Mouse (Mus musculus): ENCODE measurements around the gene Nudt15. TPM values are rescaled to one million over a fixed set of nuclear protein-coding genes. Genes with fewer than 3 reads are reported as not detected.

Nudt15 gene
- polyA plus RNA-seq, 1 experiment from 2014 or later = 11.1 TPM

- H3K4me2 ChIP-seq (ENCODE audit: low read depth, low read length, severe bottlenecking) = peak overlapping the region; percentile 65
- 4% methylated on average over 56 of the region's 61 CpGs for WGBS
- ATAC-seq (replicated peaks; ENCODE audit: low FRiP score) (peak; percentile 97), DNase-seq (ENCODE audit: low spot score) (peak; percentile 98)
- no peaks in the 10 kb centered on the region for H3K36me3 ChIP-seq (ENCODE audit: control insufficient read depth, insufficient read depth, low read length)
- 0 out of 2 replicates have a peak overlapping the region, but pooled peaks have one; percentile 14 for H3K27ac ChIP-seq (ENCODE audit: low read depth, low read length)
- H3K27me3 ChIP-seq (ENCODE audit: control insufficient read depth, insufficient read depth, low read length) = no peaks in the 10 kb centered on the region
- no peaks in the 10 kb centered on the region for H3K9me3 ChIP-seq (ENCODE audit: control insufficient read depth, low read length)
- H3K4me3 ChIP-seq (ENCODE audit: low read depth, low read length) = peak overlapping the region; percentile 90
- peak overlapping the region; percentile 94 for H3K9ac ChIP-seq (ENCODE audit: low read length)
- peaks cover 3% of the 10 kb centered on the region; the same call in 1 of the 2 replicates for H3K4me1 ChIP-seq (replicated peaks; ENCODE audit: control insufficient read depth, insufficient read depth, low read length)
These were observed 4.5 kb upstream of the Nudt15 start for GRCm38 (mm10) chr14:73552341-73553121.

GRCm38 (mm10) chr14:73551164-73551563 is 3.1 kb upstream of the Nudt15 start:
- no peaks in the 10 kb centered on the region for H3K36me3 ChIP-seq (ENCODE audit: control insufficient read depth, insufficient read depth, low read length)
- no peak overlapping the region for H3K4me3 ChIP-seq (ENCODE audit: low read depth, low read length)
- H3K27ac ChIP-seq (ENCODE audit: low read depth, low read length) = no peak overlapping the region
- ATAC-seq (replicated peaks; ENCODE audit: low FRiP score) (no peak), DNase-seq (ENCODE audit: low spot score) (no peak)
- 82% methylated on average over 6 of the region's 6 CpGs for WGBS
- peaks cover 3% of the 10 kb centered on the region; the same call in 1 of the 2 replicates for H3K4me1 ChIP-seq (replicated peaks; ENCODE audit: control insufficient read depth, insufficient read depth, low read length)
- no peaks in the 10 kb centered on the region for H3K27me3 ChIP-seq (ENCODE audit: control insufficient read depth, insufficient read depth, low read length)
- H3K9me3 ChIP-seq (ENCODE audit: control insufficient read depth, low read length) = no peaks in the 10 kb centered on the region
- no peak overlapping the region for H3K9ac ChIP-seq (ENCODE audit: low read length)
- H3K4me2 ChIP-seq (ENCODE audit: low read depth, low read length, severe bottlenecking) = no peak overlapping the region

GRCm38 (mm10) chr14:73550732-73551131 is 2.7 kb upstream of the Nudt15 start:
- no peak for DNase-seq (ENCODE audit: low spot score)
- whole genome bisulfite sequencing = 40% methylated on average over 8 of the region's 8 CpGs
- no peak overlapping the region for H3K9ac ChIP-seq (ENCODE audit: low read length)

DNA sequence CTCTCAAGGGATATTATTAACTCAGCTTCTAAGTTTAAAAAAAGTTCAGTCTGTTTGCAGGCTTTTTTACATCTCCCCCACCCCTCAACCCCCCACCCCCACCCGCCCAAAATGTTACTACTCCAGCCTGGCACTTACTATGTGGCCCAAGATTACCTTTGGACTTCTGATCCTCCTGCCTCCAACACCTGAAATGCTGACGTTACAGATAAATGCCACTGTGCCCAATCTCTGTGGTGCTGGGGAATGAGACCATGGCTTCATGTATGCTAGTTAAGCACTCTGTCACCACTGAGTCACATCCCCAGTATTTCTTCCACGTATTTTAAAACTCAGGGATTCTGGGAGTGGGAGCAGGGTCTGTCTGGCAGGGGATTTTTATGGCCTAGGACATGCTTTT is 2.2 kb upstream of the Nudt15 start:
- WGBS = 47% methylated on average over 3 of the region's 3 CpGs
- no peak overlapping the region for H3K9ac ChIP-seq (ENCODE audit: low read length)
- DNase-seq (ENCODE audit: low spot score) (no peak), ATAC-seq (replicated peaks; ENCODE audit: low FRiP score) (no peak)
- no peak overlapping the region for H3K4me3 ChIP-seq (ENCODE audit: low read depth, low read length)
- no peaks in the 10 kb centered on the region for H3K36me3 ChIP-seq (ENCODE audit: control insufficient read depth, insufficient read depth, low read length)
- no peaks in the 10 kb centered on the region for H3K9me3 ChIP-seq (ENCODE audit: control insufficient read depth, low read length)
- no peak overlapping the region for H3K27ac ChIP-seq (ENCODE audit: low read depth, low read length)
- no peak overlapping the region for H3K4me2 ChIP-seq (ENCODE audit: low read depth, low read length, severe bottlenecking)
- H3K4me1 ChIP-seq (replicated peaks; ENCODE audit: control insufficient read depth, insufficient read depth, low read length) = peaks cover 3% of the 10 kb centered on the region; the same call in 1 of the 2 replicates
- H3K27me3 ChIP-seq (ENCODE audit: control insufficient read depth, insufficient read depth, low read length) = no peaks in the 10 kb centered on the region

More at GRCm38 (mm10) chr14:73550732-73551131, 2.7 kb upstream of the Nudt15 start:
- peaks cover 3% of the 10 kb centered on the region; the same call in 1 of the 2 replicates for H3K4me1 ChIP-seq (replicated peaks; ENCODE audit: control insufficient read depth, insufficient read depth, low read length)
- no peaks in the 10 kb centered on the region for H3K36me3 ChIP-seq (ENCODE audit: control insufficient read depth, insufficient read depth, low read length)
- H3K4me2 ChIP-seq (ENCODE audit: low read depth, low read length, severe bottlenecking) = no peak overlapping the region
- ATAC-seq (replicated peaks; ENCODE audit: low FRiP score) = no peak
- no peak overlapping the region for H3K27ac ChIP-seq (ENCODE audit: low read depth, low read length)
- H3K27me3 ChIP-seq (ENCODE audit: control insufficient read depth, insufficient read depth, low read length) = no peaks in the 10 kb centered on the region
- H3K9me3 ChIP-seq (ENCODE audit: control insufficient read depth, low read length) = no peaks in the 10 kb centered on the region
- no peak overlapping the region for H3K4me3 ChIP-seq (ENCODE audit: low read depth, low read length)

- H3K27me3 ChIP-seq (ENCODE audit: control insufficient read depth, insufficient read depth, low read length) = no peaks in the 10 kb centered on the region
- no peak overlapping the region for H3K9ac ChIP-seq (ENCODE audit: low read length)
- DNase-seq (ENCODE audit: low spot score) (no peak), ATAC-seq (replicated peaks; ENCODE audit: low FRiP score) (no peak)
- H3K4me1 ChIP-seq (replicated peaks; ENCODE audit: control insufficient read depth, insufficient read depth, low read length) = peaks cover 2% of the 10 kb centered on the region; the same call in 1 of the 2 replicates
- no peak overlapping the region for H3K27ac ChIP-seq (ENCODE audit: low read depth, low read length)
- no peak overlapping the region for H3K4me3 ChIP-seq (ENCODE audit: low read depth, low read length)
- WGBS = 75% methylated on average over 4 of the region's 4 CpGs
- H3K9me3 ChIP-seq (ENCODE audit: control insufficient read depth, low read length) = no peaks in the 10 kb centered on the region
- H3K36me3 ChIP-seq (ENCODE audit: control insufficient read depth, insufficient read depth, low read length) = no peaks in the 10 kb centered on the region
- H3K4me2 ChIP-seq (ENCODE audit: low read depth, low read length, severe bottlenecking) = no peak overlapping the region
These were observed 1.0 kb downstream of the Nudt15 start for GRCm38 (mm10) chr14:73547034-73547433.

GRCm38 (mm10) chr14:73543781-73544180 is 4.3 kb downstream of the Nudt15 start:
- Histone ChIP-seq H3K4me2 (ENCODE audit: low read depth, low read length, severe bottlenecking) (no peak overlapping the region), H3K36me3 (ENCODE audit: control insufficient read depth, insufficient read depth, low read length) (no peaks in the 10 kb centered on the region), H3K4me1 (replicated peaks; ENCODE audit: control insufficient read depth, insufficient read depth, low read length) (peaks cover 2% of the 10 kb centered on the region; the same call in 1 of the 2 replicates), H3K27me3 (ENCODE audit: control insufficient read depth, insufficient read depth, low read length) (no peaks in the 10 kb centered on the region), H3K9me3 (ENCODE audit: control insufficient read depth, low read length) (no peaks in the 10 kb centered on the region), H3K4me3 (ENCODE audit: low read depth, low read length) (no peak overlapping the region), H3K27ac (ENCODE audit: low read depth, low read length) (no peak overlapping the region), H3K9ac (ENCODE audit: low read length) (no peak overlapping the region)
- 19% methylated on average over 6 of the region's 6 CpGs for WGBS
- ATAC-seq (replicated peaks; ENCODE audit: low FRiP score) (peak; percentile 91), DNase-seq (ENCODE audit: low spot score) (no peak)

DNA sequence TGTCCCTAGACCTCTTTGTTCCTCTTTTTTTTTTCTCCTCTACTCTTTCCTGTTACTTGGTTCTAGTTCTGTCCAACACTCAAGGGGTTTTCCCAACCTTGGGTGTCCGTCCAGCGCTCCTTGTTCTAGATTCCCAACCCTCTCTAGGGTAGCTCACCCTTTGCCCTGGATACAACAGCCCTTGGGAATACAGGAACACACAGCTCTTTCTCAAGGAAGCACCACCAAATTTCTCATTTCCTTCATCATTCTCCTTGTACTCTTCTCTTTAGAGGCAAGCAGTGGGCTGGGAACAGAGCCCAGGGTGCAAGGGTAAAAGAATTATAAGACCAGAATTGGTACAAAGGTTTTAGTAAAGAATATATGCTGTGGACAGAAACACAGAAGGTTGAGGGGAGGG is 12.4 kb downstream of the Nudt15 start:
- H3K36me3 ChIP-seq (ENCODE audit: control insufficient read depth, insufficient read depth, low read length) = no peaks in the 10 kb centered on the region
- H3K27ac ChIP-seq (ENCODE audit: low read depth, low read length) = no peak overlapping the region
- H3K4me2 ChIP-seq (ENCODE audit: low read depth, low read length, severe bottlenecking) = no peak overlapping the region
- H3K4me3 ChIP-seq (ENCODE audit: low read depth, low read length) = no peak overlapping the region
- DNase-seq (ENCODE audit: low spot score) (no peak), ATAC-seq (replicated peaks; ENCODE audit: low FRiP score) (no peak)
- H3K27me3 ChIP-seq (ENCODE audit: control insufficient read depth, insufficient read depth, low read length) = no peaks in the 10 kb centered on the region
- no peaks in the 10 kb centered on the region for H3K4me1 ChIP-seq (replicated peaks; ENCODE audit: control insufficient read depth, insufficient read depth, low read length)
- H3K9me3 ChIP-seq (ENCODE audit: control insufficient read depth, low read length) = no peaks in the 10 kb centered on the region
- WGBS = 92% methylated on average over 2 of the region's 2 CpGs
- H3K9ac ChIP-seq (ENCODE audit: low read length) = no peak overlapping the region

DNA sequence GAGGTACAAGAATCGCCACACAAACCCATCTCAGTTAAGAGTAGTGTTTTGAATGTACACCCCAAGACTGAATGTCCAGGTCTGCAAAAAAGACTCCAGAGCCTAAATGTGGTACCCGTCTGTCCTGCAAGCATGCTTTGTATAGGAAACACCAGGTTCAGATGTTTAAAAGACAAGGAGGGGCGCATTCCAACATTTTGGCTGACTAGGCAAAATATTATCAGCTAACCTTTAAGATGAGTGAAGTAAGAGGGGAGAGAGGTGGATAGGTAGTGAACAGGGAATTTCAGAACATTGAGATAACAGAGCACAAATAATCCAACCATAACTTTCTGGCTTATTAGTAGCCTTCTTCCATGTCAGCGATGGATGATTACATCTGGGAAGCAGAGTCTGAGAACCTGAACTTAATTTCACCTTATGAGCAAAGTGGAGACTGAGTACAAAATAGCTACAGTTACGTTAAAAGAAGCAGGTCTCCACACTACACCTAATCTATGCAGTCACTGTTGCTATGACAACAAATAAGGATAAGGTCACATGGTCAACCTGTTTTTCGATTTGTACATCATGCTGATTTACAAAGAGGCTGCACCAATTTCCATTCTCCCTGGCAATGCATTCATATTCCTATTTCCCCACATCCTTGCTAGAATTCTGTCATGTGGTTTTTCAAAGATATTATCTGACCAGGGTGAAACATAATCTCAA is 14.1 kb downstream of the Nudt15 start:
- DNase-seq (ENCODE audit: low spot score) (no peak), ATAC-seq (replicated peaks; ENCODE audit: low FRiP score) (no peak)
- Histone ChIP-seq H3K4me2 (ENCODE audit: low read depth, low read length, severe bottlenecking) (no peak overlapping the region), H3K27me3 (ENCODE audit: control insufficient read depth, insufficient read depth, low read length) (no peaks in the 10 kb centered on the region), H3K9me3 (ENCODE audit: control insufficient read depth, low read length) (no peaks in the 10 kb centered on the region), H3K27ac (ENCODE audit: low read depth, low read length) (no peak overlapping the region), H3K36me3 (ENCODE audit: control insufficient read depth, insufficient read depth, low read length) (no peaks in the 10 kb centered on the region), H3K9ac (ENCODE audit: low read length) (no peak overlapping the region), H3K4me1 (replicated peaks; ENCODE audit: control insufficient read depth, insufficient read depth, low read length) (no peaks in the 10 kb centered on the region), H3K4me3 (ENCODE audit: low read depth, low read length) (no peak overlapping the region)
- WGBS = 80% methylated on average over 6 of the region's 6 CpGs
